Mouse (Mus musculus): ENCODE results near the gene Lactb. TPM values are rescaled to one million over a fixed set of nuclear protein-coding genes. Genes with fewer than 3 reads are reported as not detected.
A peak's percentile ranks its signal among the peaks of the same experiment; 100 is the strongest.

The Lactb gene
- total and polyA plus RNA-seq, 3 experiments, result 4.7 to 16.4 (median 10.9) TPM

GRCm38 (mm10) chr9:67001050-67001449, 25.8 kb upstream of the Lactb start:
- TF ChIP-seq CTCF (IDR thresholded peaks at IDR 0.05; ENCODE audit: low read depth, low read length) (peak; percentile 66), GATA2 (IDR thresholded peaks at IDR 0.05; ENCODE audit: borderline replicate concordance, low read depth, low read length) (no peak)
- Histone ChIP-seq H3K27me3 (ENCODE audit: insufficient read depth, low read length) (0 out of 2 replicates have a peak, but pooled peaks cover 2% of the 10 kb centered on the region), H3K36me3 (replicated peaks) (no peaks in the 10 kb centered on the region), H3K9me3 (replicated peaks) (no peaks in the 10 kb centered on the region), H3K4me1 (ENCODE audit: insufficient read depth, low read depth, low read length) (peaks cover 22% of the 10 kb centered on the region), H3K4me3 (ENCODE audit: low read depth, low read length) (no peak overlapping the region; the same call in 1 of the 2 replicates)
- DNase-seq (ENCODE audit: low spot score) (peak; percentile 66), ATAC-seq (ENCODE audit: extremely low read depth, insufficient number of reproducible peaks, low FRiP score, poor library complexity, severe bottlenecking) (peak; percentile 49)

- no peaks in the 10 kb centered on the region for H3K9me3 ChIP-seq (replicated peaks)
- H3K27me3 ChIP-seq (ENCODE audit: insufficient read depth, low read length), result 0 out of 2 replicates have a peak, but pooled peaks cover 2% of the 10 kb centered on the region
- H3K36me3 ChIP-seq (replicated peaks), result no peaks in the 10 kb centered on the region
- ATAC-seq (ENCODE audit: extremely low read depth, insufficient number of reproducible peaks, low FRiP score, poor library complexity, severe bottlenecking), result no peak
- H3K4me3 ChIP-seq (ENCODE audit: low read depth, low read length), result no peak overlapping the region
- H3K4me1 ChIP-seq (ENCODE audit: insufficient read depth, low read depth, low read length), result peaks cover 21% of the 10 kb centered on the region
- DNase-seq (ENCODE audit: low spot score), result no peak
- TF ChIP-seq POLR2AphosphoS5 (IDR thresholded peaks at IDR 0.05; ENCODE audit: insufficient replicate concordance, low read depth, low read length), result no peak
- no peak for TF ChIP-seq TAL1 (conservative IDR thresholded peaks at IDR 0.05; ENCODE audit: low read depth, low read length)
Measured at GRCm38 (mm10) chr9:66999698-67000097, 24.4 kb upstream of the Lactb start.

DNA sequence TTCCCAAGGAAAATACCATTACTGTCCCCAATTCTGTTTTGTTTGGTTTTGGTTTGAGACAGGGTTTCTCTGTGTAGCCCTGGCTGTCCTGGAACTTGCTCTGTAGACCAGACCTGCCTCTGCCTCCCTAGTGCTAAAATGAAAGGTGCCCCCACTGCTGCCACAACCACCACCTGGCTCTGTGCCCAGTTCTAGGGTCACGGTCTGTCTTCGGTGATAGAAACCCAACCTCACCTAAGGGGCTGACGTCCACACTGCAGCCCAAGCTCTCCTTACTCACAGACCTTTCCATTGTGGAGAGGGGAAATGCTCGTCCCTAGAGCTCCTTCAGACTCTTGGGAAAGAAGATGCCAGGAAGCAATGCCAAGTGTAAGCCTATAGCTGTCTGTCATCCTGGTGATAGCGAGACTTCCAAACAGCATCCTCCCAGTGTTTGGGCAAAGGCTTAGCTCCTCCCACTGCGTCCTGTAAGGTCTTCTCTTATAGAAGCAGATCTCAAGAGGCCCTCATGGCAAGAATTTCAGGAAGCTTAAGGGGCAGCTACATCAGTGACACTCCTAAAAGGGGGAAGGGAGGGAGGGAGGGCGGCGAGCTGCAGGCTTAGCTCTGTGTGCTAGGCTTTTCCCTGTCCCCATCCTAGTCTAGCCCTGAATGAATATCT, 16.6 kb upstream of the Lactb start:
- H3K4me3 ChIP-seq (ENCODE audit: low read depth, low read length), result no peak overlapping the region; the same call in 1 of the 2 replicates
- peaks cover 4% of the 10 kb centered on the region; the same call in 1 of the 2 replicates for H3K9me3 ChIP-seq (replicated peaks)
- H3K27me3 ChIP-seq (ENCODE audit: insufficient read depth, low read length), result peaks cover 3% of the 10 kb centered on the region; the same call in 1 of the 2 replicates
- DNase-seq (ENCODE audit: low spot score) (no peak), ATAC-seq (ENCODE audit: extremely low read depth, insufficient number of reproducible peaks, low FRiP score, poor library complexity, severe bottlenecking) (no peak)
- TF ChIP-seq CTCF (IDR thresholded peaks at IDR 0.05; ENCODE audit: low read depth, low read length) (no peak), GATA2 (IDR thresholded peaks at IDR 0.05; ENCODE audit: borderline replicate concordance, low read depth, low read length) (no peak), GATA1 (IDR thresholded peaks at IDR 0.05; ENCODE audit: borderline replicate concordance, low read length) (no peak), TAL1 (conservative IDR thresholded peaks at IDR 0.05; ENCODE audit: low read depth, low read length) (no peak), POLR2AphosphoS5 (IDR thresholded peaks at IDR 0.05; ENCODE audit: insufficient replicate concordance, low read depth, low read length) (no peak)
- H3K36me3 ChIP-seq (replicated peaks), result no peaks in the 10 kb centered on the region
- H3K4me1 ChIP-seq (ENCODE audit: insufficient read depth, low read depth, low read length), result peaks cover 58% of the 10 kb centered on the region

GRCm38 (mm10) chr9:66991021-66991749, 15.9 kb upstream of the Lactb start:
- Histone ChIP-seq H3K27me3 (ENCODE audit: insufficient read depth, low read length) (peaks cover 5% of the 10 kb centered on the region), H3K4me3 (ENCODE audit: low read depth, low read length) (no peak overlapping the region), H3K9me3 (replicated peaks) (peaks cover 4% of the 10 kb centered on the region; the same call in 1 of the 2 replicates), H3K4me1 (ENCODE audit: insufficient read depth, low read depth, low read length) (peaks cover 59% of the 10 kb centered on the region), H3K36me3 (replicated peaks) (no peaks in the 10 kb centered on the region)
- DNase-seq (ENCODE audit: low spot score), result no peak
- TF ChIP-seq GATA2 (IDR thresholded peaks at IDR 0.05; ENCODE audit: borderline replicate concordance, low read depth, low read length), result no peak
- TF ChIP-seq GATA1 (IDR thresholded peaks at IDR 0.05; ENCODE audit: borderline replicate concordance, low read length), result no peak
- no peak for TF ChIP-seq CTCF (IDR thresholded peaks at IDR 0.05; ENCODE audit: low read depth, low read length)
- no peak for TF ChIP-seq POLR2AphosphoS5 (IDR thresholded peaks at IDR 0.05; ENCODE audit: insufficient replicate concordance, low read depth, low read length)
- TF ChIP-seq TAL1 (conservative IDR thresholded peaks at IDR 0.05; ENCODE audit: low read depth, low read length), result no peak
- no peak for ATAC-seq (ENCODE audit: extremely low read depth, insufficient number of reproducible peaks, low FRiP score, poor library complexity, severe bottlenecking)

DNA sequence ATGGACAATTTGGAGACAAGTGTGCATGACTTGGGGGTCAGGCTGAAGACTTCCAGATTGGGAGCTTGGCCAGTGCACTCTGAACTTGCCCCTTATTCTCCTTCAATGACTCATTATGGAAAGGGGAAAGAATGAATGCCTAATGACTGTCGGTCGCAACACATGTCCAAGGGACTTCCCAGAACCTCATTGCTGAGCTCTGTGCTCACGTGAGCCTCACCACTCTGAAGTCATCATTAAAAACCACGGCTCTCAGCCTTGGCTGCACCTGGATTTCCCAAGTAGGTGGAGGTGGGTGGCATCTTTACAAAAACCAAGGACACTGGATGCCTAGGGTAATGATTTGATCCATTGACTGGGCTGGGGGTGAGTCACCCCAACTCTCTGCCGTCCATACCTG, 14.8 kb upstream of the Lactb start:
- Histone ChIP-seq H3K27me3 (ENCODE audit: insufficient read depth, low read length) (peaks cover 15% of the 10 kb centered on the region), H3K9me3 (replicated peaks) (peaks cover 4% of the 10 kb centered on the region; the same call in 1 of the 2 replicates), H3K4me3 (ENCODE audit: low read depth, low read length) (no peak overlapping the region), H3K36me3 (replicated peaks) (no peaks in the 10 kb centered on the region), H3K4me1 (ENCODE audit: insufficient read depth, low read depth, low read length) (peaks cover 59% of the 10 kb centered on the region)
- DNase-seq (ENCODE audit: low spot score), result no peak
- TF ChIP-seq CTCF (IDR thresholded peaks at IDR 0.05; ENCODE audit: low read depth, low read length) (no peak), TAL1 (conservative IDR thresholded peaks at IDR 0.05; ENCODE audit: low read depth, low read length) (no peak), POLR2AphosphoS5 (IDR thresholded peaks at IDR 0.05; ENCODE audit: insufficient replicate concordance, low read depth, low read length) (no peak), GATA1 (IDR thresholded peaks at IDR 0.05; ENCODE audit: borderline replicate concordance, low read length) (no peak)
- no peak for ATAC-seq (ENCODE audit: extremely low read depth, insufficient number of reproducible peaks, low FRiP score, poor library complexity, severe bottlenecking)

DNA sequence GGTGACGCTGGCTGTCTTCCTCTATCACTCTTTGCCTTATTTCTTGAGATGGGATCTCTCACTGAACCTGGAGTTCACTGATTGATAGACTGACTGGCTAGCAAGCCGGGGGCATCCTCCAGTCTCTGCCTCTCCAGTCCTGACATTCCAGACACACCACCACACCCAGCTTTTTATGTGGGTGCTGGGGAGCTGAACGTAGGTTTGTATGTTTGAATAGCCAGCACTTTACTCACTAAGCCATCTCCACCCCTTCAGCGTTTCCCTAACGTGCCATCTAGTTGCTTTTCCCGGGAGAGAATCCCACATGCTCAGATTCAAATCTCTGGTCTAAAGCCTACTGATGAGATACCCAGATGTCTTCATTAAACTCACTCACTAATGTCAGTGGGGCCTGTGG, 14.3 kb upstream of the Lactb start:
- H3K4me1 ChIP-seq (ENCODE audit: insufficient read depth, low read depth, low read length), result peaks cover 57% of the 10 kb centered on the region
- peaks cover 4% of the 10 kb centered on the region; the same call in 1 of the 2 replicates for H3K9me3 ChIP-seq (replicated peaks)
- no peak overlapping the region for H3K4me3 ChIP-seq (ENCODE audit: low read depth, low read length)
- TF ChIP-seq GATA1 (IDR thresholded peaks at IDR 0.05; ENCODE audit: borderline replicate concordance, low read length), result no peak
- no peak for TF ChIP-seq CTCF (IDR thresholded peaks at IDR 0.05; ENCODE audit: low read depth, low read length)
- no peak for TF ChIP-seq GATA2 (IDR thresholded peaks at IDR 0.05; ENCODE audit: borderline replicate concordance, low read depth, low read length)
- TF ChIP-seq POLR2AphosphoS5 (IDR thresholded peaks at IDR 0.05; ENCODE audit: insufficient replicate concordance, low read depth, low read length), result no peak
- no peak for TF ChIP-seq TAL1 (conservative IDR thresholded peaks at IDR 0.05; ENCODE audit: low read depth, low read length)
- ATAC-seq (ENCODE audit: extremely low read depth, insufficient number of reproducible peaks, low FRiP score, poor library complexity, severe bottlenecking), result no peak
- peaks cover 18% of the 10 kb centered on the region for H3K27me3 ChIP-seq (ENCODE audit: insufficient read depth, low read length)
- no peak for DNase-seq (ENCODE audit: low spot score)
- H3K36me3 ChIP-seq (replicated peaks), result no peaks in the 10 kb centered on the region

Measured in G1E (cell line).